27 mouse cellular contexts compared by ENCODE assay signal in the genomic region with DNA sequence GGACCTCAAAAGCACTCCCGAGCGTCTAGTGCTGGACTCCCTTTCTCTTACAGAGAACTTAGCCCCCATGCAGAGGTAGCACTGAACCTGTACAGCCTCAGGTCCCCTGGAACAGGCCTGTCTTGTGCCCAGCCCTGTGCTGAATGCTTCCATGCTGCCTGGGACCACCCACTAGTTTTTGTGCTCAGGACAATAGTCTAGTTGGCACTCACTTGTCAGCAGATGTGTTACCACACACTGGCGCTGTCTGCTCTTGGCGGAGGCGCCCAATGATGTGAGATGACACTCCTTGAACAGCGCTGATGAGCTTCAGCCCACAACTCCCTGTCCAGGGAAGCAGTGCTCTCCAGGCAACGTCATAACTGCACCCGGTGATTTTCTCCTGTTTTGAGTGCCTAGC.
DNase-seq lines count a peak whose midpoint lies in the region; ATAC-seq lines count a peak whose summit lies in the region.
"Had no signal": no experiment of that assay in that cellular context is flagged by ENCODE, and none has a peak within 500 bp of the region (broad histone marks: within the 10 kb centered on the region; RNA-seq: fewer than 3 reads in every experiment).

No protein-coding gene starts in this region.

- H3K4me2 ChIP-seq in midbrain, embryonic 16.5 days (ENCODE audit: low read length): no peak overlapping the region
- H3K4me2 ChIP-seq: forebrain, embryonic 15.5 days; heart, embryonic 12.5 days; liver, embryonic 11.5 days had no signal

- H3K27ac ChIP-seq in heart, embryonic 10.5 days: peak overlapping the region; percentile 42; the same call in 1 of the 2 replicates
- H3K27ac ChIP-seq in midbrain, embryonic 16.5 days (ENCODE audit: low read length): no peak overlapping the region
- no peak overlapping the region; the same call in 1 of the 2 replicates for H3K27ac ChIP-seq in midbrain, embryonic 10.5 days (replicated peaks)
- H3K27ac ChIP-seq: forebrain, embryonic 15.5 days; left cerebral cortex, adult 2 months had no signal

- 63% methylated on average over 8 of the region's 8 CpGs for WGBS in heart, embryonic 10.5 days
- 79% methylated on average over 8 of the region's 8 CpGs for WGBS in midbrain, embryonic 16.5 days
- WGBS in midbrain, embryonic 10.5 days: 88% methylated on average over 8 of the region's 8 CpGs

- H3K9me3 ChIP-seq in heart, embryonic 10.5 days: no peaks in the 10 kb centered on the region
- H3K9me3 ChIP-seq in midbrain, embryonic 16.5 days (replicated peaks; ENCODE audit: control insufficient read depth, low read length, poor library complexity, severe bottlenecking): no peaks in the 10 kb centered on the region
- no peaks in the 10 kb centered on the region for H3K9me3 ChIP-seq in midbrain, embryonic 10.5 days (replicated peaks)
- H3K9me3 ChIP-seq: forebrain, embryonic 15.5 days; G1E; heart, embryonic 12.5 days had no signal

- no peak overlapping the region for H3K4me3 ChIP-seq in heart, embryonic 10.5 days
- no peak overlapping the region for H3K4me3 ChIP-seq in midbrain, embryonic 16.5 days (ENCODE audit: low read depth, low read length)
- H3K4me3 ChIP-seq in midbrain, embryonic 10.5 days: no peak overlapping the region
- H3K4me3 ChIP-seq: forebrain, embryonic 15.5 days; heart, embryonic 12.5 days; left cerebral cortex, adult 2 months had no signal

- H3K9ac ChIP-seq in midbrain, embryonic 16.5 days (ENCODE audit: low read depth, low read length): no peak overlapping the region
- H3K9ac ChIP-seq: forebrain, embryonic 15.5 days; heart, embryonic 12.5 days had no signal

- peak; percentile 28; the same call in 1 of the 2 replicates for ATAC-seq in midbrain, embryonic 16.5 days
- no peak for ATAC-seq in megakaryocyte, adult 5-6 weeks (ENCODE audit: poor library complexity, severe bottlenecking)
- ATAC-seq: activated CD4-positive, CD25-positive, alpha-beta regulatory T cell, adult 4 months; forebrain, embryonic 15.5 days had no signal

- H3K4me1 ChIP-seq in heart, embryonic 10.5 days: peaks cover 30% of the 10 kb centered on the region
- peaks cover 2% of the 10 kb centered on the region; the same call in 1 of the 2 replicates for H3K4me1 ChIP-seq in midbrain, embryonic 16.5 days (ENCODE audit: control insufficient read depth, insufficient read depth, low read length)
- H3K4me1 ChIP-seq in midbrain, embryonic 10.5 days: 0 out of 2 replicates have a peak, but pooled peaks cover 2% of the 10 kb centered on the region

- H3K27me3 ChIP-seq in heart, embryonic 10.5 days (ENCODE audit: insufficient read depth, poor library complexity, severe bottlenecking): no peaks in the 10 kb centered on the region
- no peaks in the 10 kb centered on the region for H3K27me3 ChIP-seq in midbrain, embryonic 16.5 days (ENCODE audit: control insufficient read depth, insufficient read depth, low read depth, low read length)
- H3K27me3 ChIP-seq in midbrain, embryonic 10.5 days (ENCODE audit: low read depth, poor library complexity, severe bottlenecking): no peaks in the 10 kb centered on the region
- H3K27me3 ChIP-seq: forebrain, embryonic 15.5 days; heart, embryonic 12.5 days had no signal

- no peak for DNase-seq in heart, embryonic 10.5 days (ENCODE audit: low spot score)
- DNase-seq in heart, adult 18-20 months: no peak
- DNase-seq in layer of hippocampus, adult 18-20 months (ENCODE audit: low spot score in 2 of 2): peak; percentile 17 to 37
- DNase-seq in layer of hippocampus, postnatal 36 days: no peak
- no peak for DNase-seq in midbrain, embryonic 10.5 days (ENCODE audit: low spot score)
- peak; percentile 43 for DNase-seq in layer of hippocampus, adult 9-11 months
- DNase-seq: adrenal gland, postnatal 10 days; cerebellum, adult 11 months; cerebellum, postnatal 25 days; embryo, embryonic 11 days; gastrocnemius, postnatal 25 days; heart, postnatal 4 days; kidney, adult 9 months; kidney, postnatal 25 days; lung, adult 18-20 months; right cerebral cortex, postnatal 14 days; spleen, adult 18-20 months; thymus, adult 18-20 months; thymus, postnatal 4 days had no signal

- H3K36me3 ChIP-seq in heart, embryonic 10.5 days: peaks cover 23% of the 10 kb centered on the region
- H3K36me3 ChIP-seq in midbrain, embryonic 16.5 days (ENCODE audit: control insufficient read depth, insufficient read depth, low read length): peaks cover 3% of the 10 kb centered on the region; the same call in 1 of the 2 replicates
- H3K36me3 ChIP-seq in midbrain, embryonic 10.5 days: peaks cover 28% of the 10 kb centered on the region

Comparison
In these comparisons a context has a peak if more than half of its experiments do, and no peak if none do; other contexts are left out.
1. DNase-seq: peak in layer of hippocampus, adult 18-20 months (2 of 2) and layer of hippocampus, adult 9-11 months (single experiment); none in heart, embryonic 10.5 days (single experiment), heart, adult 18-20 months (0 of 2), layer of hippocampus, postnatal 36 days (0 of 2) and midbrain, embryonic 10.5 days (single experiment).